Mouse (Mus musculus): ENCODE measurements at regions not wholly inside any gene's neighbourhood (a gene's known extent, or its start where the extent isn't known, plus 50 kb on each side); places are given as distances from the start of the nearest gene placed in this dataset.
A peak's percentile ranks its signal among the peaks of the same experiment; 100 is the strongest.

- TF ChIP-seq MAZ (IDR thresholded peaks at IDR 0.05; ENCODE audit: low read depth, low read length): no peak
- no peak for TF ChIP-seq BHLHE40 (IDR thresholded peaks at IDR 0.05; ENCODE audit: low read depth, low read length)
- no peak for TF ChIP-seq CHD2 (IDR thresholded peaks at IDR 0.05; ENCODE audit: low read length)
- no peak for TF ChIP-seq HCFC1 (IDR thresholded peaks at IDR 0.05; ENCODE audit: low read depth, low read length)
- no peak for TF ChIP-seq MAFK (IDR thresholded peaks at IDR 0.05; ENCODE audit: insufficient replicate concordance, low read length)
- TF ChIP-seq MAX (IDR thresholded peaks at IDR 0.05; ENCODE audit: low read length): no peak
- TF ChIP-seq NRF1 (IDR thresholded peaks at IDR 0.05; ENCODE audit: low read depth, low read length): no peak
- TF ChIP-seq ZKSCAN1 (IDR thresholded peaks at IDR 0.05; ENCODE audit: borderline replicate concordance, low read depth, low read length): no peak
- no peak for TF ChIP-seq RCOR1 (conservative IDR thresholded peaks at IDR 0.05; ENCODE audit: low read depth, low read length)
- TF ChIP-seq EP300 (IDR thresholded peaks at IDR 0.05; ENCODE audit: low read length): no peak
- no peak for TF ChIP-seq UBTF (IDR thresholded peaks at IDR 0.05; ENCODE audit: low read depth, low read length)
- no peak for TF ChIP-seq JUND (conservative IDR thresholded peaks at IDR 0.05; ENCODE audit: low read depth, low read length)
- no peak for TF ChIP-seq POLR2A (IDR thresholded peaks at IDR 0.05; ENCODE audit: low read depth, low read length)
- no peak for TF ChIP-seq ETS1 (conservative IDR thresholded peaks at IDR 0.05; ENCODE audit: low read depth, low read length)
- no peak for TF ChIP-seq SMC3 (IDR thresholded peaks at IDR 0.05; ENCODE audit: low read depth, low read length)
- DNase-seq (ENCODE audit: extremely low read depth): no peak
- Histone ChIP-seq H3K79me2 (replicated peaks; ENCODE audit: control insufficient read depth, extremely low read depth, insufficient read depth, poor library complexity, severe bottlenecking) (no peaks in the 10 kb centered on the region), H3K4me3 (replicated peaks in 1 of 3; ENCODE audit: low read depth in 2 of 3, low read length in 2 of 3, poor library complexity in 1 of 3) (no peak overlapping the region), H3K4me1 (ENCODE audit: control insufficient read depth in 1 of 2, insufficient read depth in 2 of 2) (no peaks in the 10 kb centered on the region), H3K36me3 (replicated peaks in 1 of 2; ENCODE audit: control insufficient read depth in 1 of 2, insufficient read depth in 1 of 2, low read length in 1 of 2) (no peaks in the 10 kb centered on the region), H3K4me2 (ENCODE audit: insufficient read depth, low read depth, poor library complexity, severe bottlenecking) (no peak overlapping the region), H3K27me3 (replicated peaks) (no peaks in the 10 kb centered on the region), H3K9ac (ENCODE audit: insufficient read depth, low read depth) (no peak overlapping the region), H3K27ac (ENCODE audit: insufficient read depth, low read depth) (no peak overlapping the region), H3K9me3 (replicated peaks; ENCODE audit: low read length) (peaks cover 4% of the 10 kb centered on the region)
- in situ Hi-C loops (cut with MboI; ENCODE audit: low pct_ligation_motif_present, low pct_unique_long_range_greater_than_20kb, low sequenced_read_pairs) (no loop called here), dilution Hi-C loops (cut with MboI; ENCODE audit: extremely low pct_ligation_motif_present, extremely low pct_unique_long_range_greater_than_20kb, low sequenced_read_pairs) (no loop called here)
Measured at GRCm38 (mm10) chr7:115112282-115112681, 368.8 kb downstream of the Insc start.

- no peaks in the 10 kb centered on the region for H3K27me3 ChIP-seq (replicated peaks)
- dilution Hi-C loops (cut with MboI; ENCODE audit: extremely low pct_ligation_motif_present, extremely low pct_unique_long_range_greater_than_20kb, low sequenced_read_pairs) (no loop called here), in situ Hi-C loops (cut with MboI; ENCODE audit: low pct_ligation_motif_present, low pct_unique_long_range_greater_than_20kb, low sequenced_read_pairs) (no loop called here)
- H3K36me3 ChIP-seq (replicated peaks in 1 of 2; ENCODE audit: control insufficient read depth in 1 of 2, insufficient read depth in 1 of 2, low read length in 1 of 2): no peaks in the 10 kb centered on the region
- H3K9me3 ChIP-seq (replicated peaks; ENCODE audit: low read length): peaks cover 4% of the 10 kb centered on the region
- no peak overlapping the region for H3K4me3 ChIP-seq (replicated peaks in 1 of 3; ENCODE audit: low read depth in 2 of 3, low read length in 2 of 3, poor library complexity in 1 of 3)
- H3K79me2 ChIP-seq (replicated peaks; ENCODE audit: control insufficient read depth, extremely low read depth, insufficient read depth, poor library complexity, severe bottlenecking): no peaks in the 10 kb centered on the region
- H3K4me2 ChIP-seq (ENCODE audit: insufficient read depth, low read depth, poor library complexity, severe bottlenecking): no peak overlapping the region
- no peaks in the 10 kb centered on the region for H3K4me1 ChIP-seq (ENCODE audit: control insufficient read depth in 1 of 2, insufficient read depth in 2 of 2)
- H3K27ac ChIP-seq (ENCODE audit: insufficient read depth, low read depth): no peak overlapping the region
- no peak overlapping the region for H3K9ac ChIP-seq (ENCODE audit: insufficient read depth, low read depth)
- peak in 1 of 2 experiments; percentile 41; a peak in 2 of 4 replicates for TF ChIP-seq CTCF (conservative IDR thresholded peaks at IDR 0.05 in 1 of 2, IDR thresholded peaks at IDR 0.05 in 1 of 2; ENCODE audit: low read depth in 2 of 2, low read length in 2 of 2)
- no peak for TF ChIP-seq ETS1 (conservative IDR thresholded peaks at IDR 0.05; ENCODE audit: low read depth, low read length)
- no peak for TF ChIP-seq NELFE (IDR thresholded peaks at IDR 0.05; ENCODE audit: low read depth, low read length)
- TF ChIP-seq POLR2AphosphoS2 (IDR thresholded peaks at IDR 0.05; ENCODE audit: low read depth, low read length): no peak
- no peak for TF ChIP-seq MAZ (IDR thresholded peaks at IDR 0.05; ENCODE audit: low read depth, low read length)
- DNase-seq (ENCODE audit: extremely low read depth): peak; percentile 10
Measured at GRCm38 (mm10) chr7:115123283-115123682, 379.8 kb downstream of the Insc start.

Measured in CH12.LX (cell line).